Mouse (Mus musculus) G1E (cell line): ENCODE measurements at regions not wholly inside any gene's neighbourhood (a gene's known extent, or its start where the extent isn't known, plus 50 kb on each side); places are given as distances from the start of the nearest gene placed in this dataset.

ENCODE experiments used
- ATAC-seq: 2 replicates; pipeline ENCODE4 v1.8.0; 2016; ENCODE audit warnings: mild to moderate bottlenecking; ENCODE audit not compliant: insufficient number of reproducible peaks, poor library complexity, low FRiP score, severe bottlenecking; ENCODE audit errors: extremely low read depth
- DNase-seq: peaks from one replicate; pipeline ENCODE4 v3.0.0; 2012; ENCODE audit warnings: low spot score
- H3K27me3 ChIP-seq: 2 replicates; pipeline ENCODE4 v1.6.1; 2012; ENCODE audit warnings: mild to moderate bottlenecking, low read length, inconsistent platforms; ENCODE audit not compliant: insufficient read depth
- H3K36me3 ChIP-seq: replicated peaks from 2 replicates; pipeline ENCODE3; 2012; ENCODE audit warnings: mild to moderate bottlenecking, inconsistent platforms
- H3K4me1 ChIP-seq: 2 replicates; pipeline ENCODE4 v1.6.1; 2012; ENCODE audit warnings: low read depth, low read length, inconsistent platforms, mixed read lengths; ENCODE audit not compliant: insufficient read depth
- H3K4me3 ChIP-seq: 2 replicates; pipeline ENCODE4 v1.5.1; 2012; ENCODE audit warnings: low read depth, mild to moderate bottlenecking, inconsistent platforms, low read length, moderate library complexity, mixed read lengths
- H3K9me3 ChIP-seq: replicated peaks from 2 replicates; pipeline ENCODE4 v1.6.1; 2012; ENCODE audit warnings: inconsistent platforms
- CTCF ChIP-seq: IDR thresholded peaks from 2 replicates; pipeline ENCODE4 v1.5.1; 2012; ENCODE audit warnings: low read depth, low read length, inconsistent platforms, mixed read lengths
- GATA1 ChIP-seq: IDR thresholded peaks from 2 replicates; pipeline ENCODE4 v1.6.1; 2012; ENCODE audit warnings: borderline replicate concordance, low read length, inconsistent platforms, mixed read lengths
- GATA2 ChIP-seq: IDR thresholded peaks from 2 replicates; pipeline ENCODE4 v1.6.1; 2012; ENCODE audit warnings: low read depth, low read length, inconsistent platforms, borderline replicate concordance
- POLR2AphosphoS5 ChIP-seq: IDR thresholded peaks from 2 replicates; pipeline ENCODE4 v1.6.1; 2012; ENCODE audit warnings: low read depth, low read length, inconsistent platforms; ENCODE audit not compliant: insufficient replicate concordance
- TAL1 ChIP-seq: conservative IDR thresholded peaks from 2 replicates; pipeline ENCODE4 v1.6.1; 2012; ENCODE audit warnings: low read depth, low read length, inconsistent platforms, mixed read lengths

DNA sequence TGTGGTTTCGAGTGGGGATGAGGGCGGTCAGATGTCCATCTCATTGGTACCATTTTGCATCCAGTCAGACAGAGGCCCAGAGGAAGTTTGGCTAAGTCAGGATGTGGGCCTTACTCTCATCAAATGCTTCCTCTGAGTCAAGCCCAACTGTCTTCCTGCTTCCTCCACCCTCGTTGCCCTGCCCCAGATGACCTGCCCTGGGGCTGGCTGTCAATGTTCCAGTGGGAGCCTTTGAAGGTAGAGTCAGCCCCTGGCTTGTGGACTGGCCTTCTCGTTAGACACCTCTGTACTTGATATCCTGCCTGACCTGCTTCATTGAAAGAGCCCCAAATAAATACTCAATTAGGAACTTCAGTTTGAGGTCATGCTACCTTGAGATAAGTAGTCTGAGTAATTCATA lies 179.4 kb downstream of the Plpp3 start:
- Histone ChIP-seq H3K4me3 (no peak overlapping the region), H3K4me1 (no peaks in the 10 kb centered on the region), H3K9me3 (peaks cover 61% of the 10 kb centered on the region), H3K36me3 (no peaks in the 10 kb centered on the region), H3K27me3 (no peaks in the 10 kb centered on the region)
- no peak for TF ChIP-seq TAL1
- TF ChIP-seq GATA1 = no peak
- no peak for TF ChIP-seq CTCF
- TF ChIP-seq GATA2 = no peak
- no peak for TF ChIP-seq POLR2AphosphoS5
- ATAC-seq (no peak), DNase-seq (no peak)

DNA sequence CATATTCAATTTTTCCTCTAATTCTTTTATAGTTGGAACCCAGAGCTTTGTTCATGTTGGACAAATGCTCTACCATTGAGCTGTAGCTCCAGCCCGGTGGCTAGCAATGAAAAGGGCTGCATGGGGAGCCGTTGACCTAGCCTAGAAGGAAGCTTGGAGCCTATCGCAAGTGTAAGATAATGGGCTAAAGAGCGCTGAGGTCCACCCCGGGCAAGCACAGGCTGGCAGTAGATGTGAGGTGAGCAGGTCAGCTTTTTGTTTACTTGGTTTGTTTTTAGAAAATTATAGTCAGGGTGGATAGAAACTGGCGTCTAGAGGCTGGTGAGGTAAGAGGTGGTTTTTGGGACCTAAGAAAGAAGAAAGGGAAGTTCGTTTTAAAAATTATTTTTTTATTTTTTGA lies 181.0 kb downstream of the Plpp3 start:
- H3K4me1 ChIP-seq = no peaks in the 10 kb centered on the region
- TF ChIP-seq CTCF (no peak), GATA2 (no peak), GATA1 (no peak), TAL1 (no peak), POLR2AphosphoS5 (no peak)
- no peak overlapping the region for H3K4me3 ChIP-seq
- no peaks in the 10 kb centered on the region for H3K27me3 ChIP-seq
- no peaks in the 10 kb centered on the region for H3K36me3 ChIP-seq
- DNase-seq (no peak), ATAC-seq (no peak)
- H3K9me3 ChIP-seq = peaks cover 54% of the 10 kb centered on the region

DNA sequence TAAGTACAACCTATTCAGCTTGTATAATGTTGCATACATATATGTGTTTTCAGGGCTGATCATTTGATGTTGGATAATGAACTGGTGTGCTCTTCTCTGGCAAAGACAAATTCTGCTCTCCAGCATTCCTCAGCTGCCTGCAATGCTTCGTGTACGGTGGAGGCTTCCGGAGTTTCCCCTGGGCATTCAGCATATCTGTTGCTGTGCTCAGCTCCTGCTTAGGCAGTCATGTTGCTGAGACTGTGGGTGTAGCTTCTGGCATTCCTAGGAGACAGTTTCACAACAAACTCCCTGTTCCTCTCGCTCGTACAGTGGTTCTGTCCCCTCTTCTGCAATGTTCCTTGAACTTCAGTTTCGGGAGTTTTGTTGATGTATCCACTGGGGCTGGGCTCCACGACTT lies 181.7 kb downstream of the Plpp3 start:
- TF ChIP-seq TAL1 (no peak), CTCF (no peak), GATA2 (no peak), GATA1 (no peak), POLR2AphosphoS5 (no peak)
- Histone ChIP-seq H3K36me3 (no peaks in the 10 kb centered on the region), H3K4me3 (no peak overlapping the region), H3K4me1 (no peaks in the 10 kb centered on the region), H3K27me3 (no peaks in the 10 kb centered on the region), H3K9me3 (peaks cover 52% of the 10 kb centered on the region)
- ATAC-seq = no peak
- no peak for DNase-seq

- no peaks in the 10 kb centered on the region for H3K4me1 ChIP-seq
- H3K27me3 ChIP-seq = no peaks in the 10 kb centered on the region
- no peaks in the 10 kb centered on the region for H3K36me3 ChIP-seq
- no peak for ATAC-seq
- no peak overlapping the region for H3K4me3 ChIP-seq
- H3K9me3 ChIP-seq = peaks cover 56% of the 10 kb centered on the region
- DNase-seq = no peak
- TF ChIP-seq GATA2 = no peak
- no peak for TF ChIP-seq GATA1
- TF ChIP-seq POLR2AphosphoS5 = no peak
Observed at GRCm38 (mm10) chr4:105341274-105341673, 184.1 kb downstream of the Plpp3 start.

DNA sequence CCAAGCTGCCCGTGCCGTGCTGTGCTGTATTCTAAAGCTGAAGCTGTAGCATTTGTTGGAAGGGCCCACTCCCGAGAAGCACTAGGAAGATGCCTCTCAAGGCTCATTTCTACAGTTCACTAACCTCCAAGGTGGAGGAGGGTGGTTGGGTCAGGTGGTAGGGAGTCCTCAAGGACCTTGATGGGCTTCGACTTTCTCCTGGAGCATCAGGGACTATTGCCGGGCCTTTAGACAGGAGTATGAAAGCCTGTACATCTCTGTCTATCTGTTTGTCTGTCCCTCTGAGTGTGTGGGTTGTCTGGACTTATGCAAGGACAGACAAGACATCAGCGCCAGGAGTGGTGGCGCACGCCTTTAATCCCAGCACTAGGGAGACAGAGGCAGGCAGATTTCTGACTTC lies 189.7 kb downstream of the Plpp3 start:
- TF ChIP-seq TAL1 = no peak
- TF ChIP-seq GATA2 = no peak
- no peaks in the 10 kb centered on the region for H3K4me1 ChIP-seq
- DNase-seq (no peak), ATAC-seq (no peak)
- H3K36me3 ChIP-seq = no peaks in the 10 kb centered on the region
- H3K27me3 ChIP-seq = no peaks in the 10 kb centered on the region
- H3K9me3 ChIP-seq = peaks cover 55% of the 10 kb centered on the region
- no peak overlapping the region for H3K4me3 ChIP-seq

DNA sequence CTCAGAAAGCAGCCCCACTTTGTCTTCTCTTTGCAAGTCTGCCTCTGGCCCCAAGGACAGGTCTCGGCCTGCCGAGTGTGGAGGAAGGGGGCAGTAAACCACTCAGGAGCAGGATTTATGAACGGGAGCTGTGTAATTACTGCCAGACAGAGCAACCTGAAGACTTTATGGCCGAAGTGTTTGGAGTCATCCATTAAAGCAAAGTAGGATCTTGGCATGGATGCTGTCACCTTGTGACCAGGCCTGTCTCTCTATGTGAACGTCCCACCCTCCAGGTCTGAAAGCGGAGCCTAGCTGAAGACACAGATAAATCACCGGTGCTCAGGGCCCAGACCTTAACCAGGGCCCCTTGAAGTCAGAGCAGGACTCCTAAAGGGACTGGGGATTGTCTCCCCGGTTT lies 190.8 kb downstream of the Plpp3 start:
- TF ChIP-seq GATA2 = no peak
- TF ChIP-seq CTCF = no peak
- no peak for TF ChIP-seq TAL1
- TF ChIP-seq POLR2AphosphoS5 = no peak
- TF ChIP-seq GATA1 = no peak
- Histone ChIP-seq H3K4me1 (no peaks in the 10 kb centered on the region), H3K27me3 (no peaks in the 10 kb centered on the region), H3K9me3 (peaks cover 61% of the 10 kb centered on the region), H3K4me3 (no peak overlapping the region), H3K36me3 (no peaks in the 10 kb centered on the region)
- no peak for DNase-seq
- ATAC-seq = no peak
